Mouse (Mus musculus) ES-E14 (cell line): ENCODE data around the gene Tshz2.

ENCODE experiments used
- CHD2 ChIP-seq: IDR thresholded peaks from 2 replicates; pipeline ENCODE4 v1.6.1; 2014; ENCODE audit warnings: mild to moderate bottlenecking, low read depth, low read length, inconsistent platforms
- MAFK ChIP-seq: IDR thresholded peaks from 2 replicates; pipeline ENCODE4 v1.6.1; 2014; ENCODE audit warnings: mild to moderate bottlenecking, low read depth, low read length, inconsistent platforms; ENCODE audit not compliant: insufficient read depth

DNA sequence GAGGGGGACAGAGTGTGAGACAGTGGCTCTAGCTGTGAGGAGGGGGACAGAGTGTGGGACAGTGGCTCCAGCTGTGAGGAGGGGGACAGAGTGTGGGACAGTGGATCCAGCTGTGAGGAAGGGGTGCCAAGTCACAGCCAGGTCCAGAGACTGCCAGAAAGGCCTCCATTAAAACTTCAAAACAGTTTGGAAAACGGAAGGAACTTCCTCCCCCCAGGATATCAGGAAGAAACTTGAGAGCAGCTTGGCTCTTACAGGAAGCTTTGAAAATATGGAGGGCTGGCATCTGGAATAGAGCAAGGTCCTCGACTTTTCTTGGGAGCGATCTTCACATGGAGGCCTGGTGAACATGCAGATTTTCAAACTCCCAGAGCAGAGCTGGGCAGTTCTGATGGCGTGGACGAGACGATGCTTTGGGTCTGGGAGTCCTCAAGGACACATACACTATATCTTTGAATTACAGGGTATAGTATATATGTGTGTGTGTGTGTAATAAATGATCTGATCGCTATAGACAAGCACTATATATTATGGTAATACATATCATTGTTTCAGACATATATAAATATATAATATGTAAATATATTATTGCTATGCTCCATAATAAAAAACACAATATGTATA, 16.6 kb downstream of the Tshz2 start:
- TF ChIP-seq CHD2 (no peak), MAFK (no peak)
